Mouse (Mus musculus) cortical plate, adult 2 months (tissue): ENCODE data around the gene Ank3.

Experiments
- CTCF ChIP-seq: fragments of 200-500 bp; IDR thresholded peaks from 2 replicates; pipeline ENCODE4 v1.5.1; 2011; ENCODE audit warnings: mild to moderate bottlenecking, control low read depth, low read length; ENCODE audit not compliant: insufficient read depth; ENCODE audit errors: extremely low read depth
- POLR2A ChIP-seq: fragments of 200-500 bp; IDR thresholded peaks from 2 replicates; pipeline ENCODE4 v1.6.1; 2011; ENCODE audit warnings: mild to moderate bottlenecking, low read length, control low read depth; ENCODE audit not compliant: insufficient read depth; ENCODE audit errors: extremely low read depth

GRCm38 (mm10) chr10:70055291-70055690 is 656.7 kb downstream of the Ank3 start:
- TF ChIP-seq POLR2A (no peak), CTCF (no peak)
